Mouse (Mus musculus): ENCODE data around the gene Gm43064. TPM values are rescaled to one million over a fixed set of nuclear protein-coding genes. Genes with fewer than 3 reads are reported as not detected.
A peak's percentile ranks its signal among the peaks of the same experiment; 100 is the strongest.
"Not testable (repeated sequence)": the region's sequence is repeated elsewhere in the genome, so short reads cannot be mapped to it uniquely, and the experiment has no call there.

Gene Gm43064
- polyA plus RNA-seq, 1 experiment from 2014 or later: not detected

GRCm38 (mm10) chr3:103805671-103806070, 3.7 kb upstream of the Gm43064 start:
- H3K9ac ChIP-seq: no peak overlapping the region
- H3K4me1 ChIP-seq: peaks cover 17% of the 10 kb centered on the region
- H3K27ac ChIP-seq: no peak overlapping the region
- H3K27me3 ChIP-seq: no peaks in the 10 kb centered on the region
- no peak for ATAC-seq (ENCODE audit: low FRiP score)
- H3K9me3 ChIP-seq: no peaks in the 10 kb centered on the region
- peaks cover 43% of the 10 kb centered on the region for H3K36me3 ChIP-seq (replicated peaks)
- WGBS: 90% methylated on average over 1 of the region's 1 CpGs
- no peak overlapping the region for H3K4me2 ChIP-seq
- no peak overlapping the region for H3K4me3 ChIP-seq (replicated peaks)

GRCm38 (mm10) chr3:103809799-103810150, 402 bp downstream of the Gm43064 start:
- peaks cover 17% of the 10 kb centered on the region for H3K4me1 ChIP-seq
- peak; percentile 49 for ATAC-seq (ENCODE audit: low FRiP score)
- H3K27ac ChIP-seq: peak overlapping the region; percentile 87
- peak overlapping the region; percentile 75 for H3K4me2 ChIP-seq
- peak overlapping the region; percentile 80 for H3K4me3 ChIP-seq (replicated peaks)
- no peaks in the 10 kb centered on the region for H3K27me3 ChIP-seq
- H3K9ac ChIP-seq: peak overlapping the region; percentile 65
- 2% methylated on average over 14 of the region's 14 CpGs for WGBS
- H3K9me3 ChIP-seq: no peaks in the 10 kb centered on the region
- peaks cover 16% of the 10 kb centered on the region for H3K36me3 ChIP-seq (replicated peaks)

DNA sequence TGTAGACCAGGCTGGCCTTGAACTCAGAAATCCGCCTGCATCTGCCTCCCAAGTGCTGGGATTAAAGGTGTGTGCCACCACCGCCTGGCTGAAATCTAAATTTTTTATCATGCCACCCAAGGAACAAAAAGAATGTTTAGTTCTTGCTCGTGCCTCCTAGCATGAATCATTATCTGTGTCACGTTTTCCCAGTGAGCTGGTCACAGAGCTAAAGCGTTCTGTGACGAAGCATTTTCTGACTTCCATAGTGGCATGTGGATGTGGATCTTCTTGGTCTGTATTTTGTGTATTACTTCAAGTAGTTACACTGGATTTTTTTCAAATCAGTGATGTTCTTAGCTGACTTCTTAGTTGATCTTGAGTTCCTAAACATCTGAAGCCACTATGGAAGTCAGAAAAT, 1.6 kb downstream of the Gm43064 start:
- WGBS: 88% methylated on average over 6 of the region's 6 CpGs
- no peak overlapping the region for H3K4me3 ChIP-seq (replicated peaks)

GRCm38 (mm10) chr3:103827548-103827947, 18.2 kb downstream of the Gm43064 start:
- H3K4me2 ChIP-seq: no peak overlapping the region
- no peak overlapping the region for H3K9ac ChIP-seq
- no peaks in the 10 kb centered on the region for H3K4me1 ChIP-seq
- peaks cover 6% of the 10 kb centered on the region; the same call in 1 of the 2 replicates for H3K36me3 ChIP-seq (replicated peaks)
- H3K27ac ChIP-seq: no peak overlapping the region
- no peak for ATAC-seq (ENCODE audit: low FRiP score)
- no peaks in the 10 kb centered on the region for H3K27me3 ChIP-seq
- no peaks in the 10 kb centered on the region for H3K9me3 ChIP-seq
- no peak overlapping the region for H3K4me3 ChIP-seq (replicated peaks)

More for the DNA sequence above, 1.6 kb downstream of the Gm43064 start:
- H3K9me3 ChIP-seq: no peaks in the 10 kb centered on the region
- no peaks in the 10 kb centered on the region for H3K27me3 ChIP-seq
- ATAC-seq (ENCODE audit: low FRiP score): no peak
- no peak overlapping the region for H3K27ac ChIP-seq
- H3K36me3 ChIP-seq (replicated peaks): peaks cover 21% of the 10 kb centered on the region
- no peak overlapping the region for H3K4me2 ChIP-seq
- peaks cover 17% of the 10 kb centered on the region for H3K4me1 ChIP-seq
- H3K9ac ChIP-seq: no peak overlapping the region

GRCm38 (mm10) chr3:103829036-103829435, 19.7 kb downstream of the Gm43064 start:
- H3K27me3 ChIP-seq: no peaks in the 10 kb centered on the region
- no peaks in the 10 kb centered on the region for H3K4me1 ChIP-seq
- no peak overlapping the region for H3K9ac ChIP-seq
- H3K4me3 ChIP-seq (replicated peaks): no peak overlapping the region
- no peak overlapping the region for H3K27ac ChIP-seq
- ATAC-seq (ENCODE audit: low FRiP score): no peak
- no peaks in the 10 kb centered on the region for H3K36me3 ChIP-seq (replicated peaks)
- WGBS: 92% methylated on average over 3 of the region's 3 CpGs
- H3K9me3 ChIP-seq: no peaks in the 10 kb centered on the region
- no peak overlapping the region for H3K4me2 ChIP-seq

DNA sequence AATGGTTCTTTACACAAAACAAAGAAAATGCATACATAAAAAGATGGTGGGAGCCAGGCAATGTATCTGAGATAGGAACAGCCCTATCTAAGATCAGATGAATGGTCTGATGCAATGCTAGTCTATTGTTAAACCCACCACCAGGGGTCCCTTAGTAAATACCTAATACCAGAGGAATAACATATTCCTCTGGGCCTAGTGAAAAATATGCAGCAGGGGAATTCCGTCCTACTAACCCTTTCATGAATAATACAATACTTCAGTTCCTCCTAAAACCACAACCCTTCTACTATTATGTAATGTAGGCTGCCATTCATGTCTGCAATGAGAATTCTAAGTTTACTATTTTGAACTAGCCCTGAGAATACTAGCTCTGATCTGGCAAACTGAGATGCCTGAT, 21.3 kb downstream of the Gm43064 start:
- not testable (repeated sequence) for H3K4me1 ChIP-seq; H3K36me3 ChIP-seq (replicated peaks); H3K9ac ChIP-seq; H3K9me3 ChIP-seq; H3K4me2 ChIP-seq; H3K4me3 ChIP-seq (replicated peaks); H3K27ac ChIP-seq; ATAC-seq (ENCODE audit: low FRiP score); H3K27me3 ChIP-seq
- 63% methylated on average over 1 of the region's 1 CpGs for WGBS

- WGBS: 83% methylated on average over 7 of the region's 7 CpGs
- Histone ChIP-seq H3K4me3 (replicated peaks) (no peak overlapping the region), H3K36me3 (replicated peaks) (no peaks in the 10 kb centered on the region), H3K27me3 (no peaks in the 10 kb centered on the region), H3K27ac (no peak overlapping the region), H3K4me1 (no peaks in the 10 kb centered on the region), H3K9me3 (no peaks in the 10 kb centered on the region), H3K9ac (no peak overlapping the region), H3K4me2 (no peak overlapping the region)
- ATAC-seq (ENCODE audit: low FRiP score): no peak
Measured at GRCm38 (mm10) chr3:103831146-103831545, 21.8 kb downstream of the Gm43064 start.

- Histone ChIP-seq H3K36me3 (replicated peaks) (no peaks in the 10 kb centered on the region), H3K27me3 (no peaks in the 10 kb centered on the region), H3K4me2 (no peak within 1 kb of the TSS), H3K4me3 (replicated peaks) (no peak within 1 kb of the TSS), H3K9me3 (no peaks in the 10 kb centered on the region), H3K27ac (no peak within 1 kb of the TSS), H3K4me1 (no peaks in the 10 kb centered on the region), H3K9ac (no peak within 1 kb of the TSS)
- no peak for ATAC-seq (ENCODE audit: low FRiP score)
Measured at GRCm38 (mm10) chr3:103832426-103832825, 23.1 kb downstream of the Gm43064 start, which contains the start of gene Bcl2l15. Gene Bcl2l15, plus strand, starts transcription at chr3:103832601.

DNA sequence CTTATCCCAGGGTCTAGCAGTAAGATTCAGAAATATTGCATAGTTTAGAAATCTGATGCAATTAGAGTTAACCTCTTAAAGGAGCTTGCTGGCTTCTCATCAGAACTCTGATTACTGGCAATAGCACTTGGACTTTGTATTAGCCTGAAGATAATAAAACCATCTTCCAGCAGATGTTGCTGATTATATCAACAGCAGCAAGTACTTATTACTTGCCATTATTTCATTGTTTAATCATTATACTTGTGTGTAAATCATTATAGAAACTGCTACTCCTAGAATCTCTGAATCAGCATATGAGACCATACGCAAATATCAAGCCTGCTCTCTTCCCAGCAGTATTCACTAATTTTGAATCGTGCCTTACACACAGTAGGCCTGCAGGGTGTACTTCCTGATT, 24.6 kb downstream of the Gm43064 start:
- Histone ChIP-seq H3K27me3 (no peaks in the 10 kb centered on the region), H3K27ac (no peak overlapping the region), H3K4me1 (no peaks in the 10 kb centered on the region), H3K36me3 (replicated peaks) (no peaks in the 10 kb centered on the region), H3K9ac (no peak overlapping the region), H3K4me3 (replicated peaks) (no peak overlapping the region), H3K4me2 (no peak overlapping the region), H3K9me3 (no peaks in the 10 kb centered on the region)
- 87% methylated on average over 2 of the region's 2 CpGs for WGBS
- ATAC-seq (ENCODE audit: low FRiP score): no peak

DNA sequence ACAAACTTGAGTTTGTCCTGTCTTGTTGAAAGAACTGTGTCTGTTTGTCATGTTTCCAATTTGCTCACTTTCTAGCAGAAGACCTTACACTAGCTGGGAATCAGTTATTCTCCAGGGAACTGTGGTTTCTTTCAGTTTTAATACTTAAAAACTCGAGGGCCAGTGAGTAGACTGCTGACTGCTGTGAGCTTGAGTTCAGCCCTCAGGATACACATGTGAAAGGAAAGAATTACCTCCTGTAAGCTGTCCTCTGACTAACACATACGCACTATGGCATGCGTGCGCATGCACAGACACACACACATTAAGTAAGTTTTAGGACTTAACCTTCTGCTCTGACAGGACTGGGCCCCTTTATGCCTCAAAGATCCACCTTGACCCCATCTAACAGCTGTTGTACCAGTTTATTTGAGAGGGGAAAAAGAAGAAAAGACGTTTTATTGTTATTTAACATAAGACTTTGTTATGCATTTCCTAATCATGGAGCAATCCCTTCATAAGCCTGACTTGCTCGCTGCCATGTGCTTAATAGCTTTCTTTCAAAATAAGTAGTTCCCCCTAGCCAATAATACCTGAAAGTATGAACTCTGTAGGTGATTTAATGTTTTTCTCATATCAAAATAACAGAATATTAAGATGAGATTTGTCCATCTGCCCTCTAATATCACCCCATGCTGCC, 26.0 kb downstream of the Gm43064 start:
- H3K9ac ChIP-seq: no peak overlapping the region
- H3K36me3 ChIP-seq (replicated peaks): no peaks in the 10 kb centered on the region
- H3K4me2 ChIP-seq: no peak overlapping the region
- no peak overlapping the region for H3K4me3 ChIP-seq (replicated peaks)
- no peaks in the 10 kb centered on the region for H3K4me1 ChIP-seq
- no peaks in the 10 kb centered on the region for H3K27me3 ChIP-seq
- no peak for ATAC-seq (ENCODE audit: low FRiP score)
- WGBS: 82% methylated on average over 6 of the region's 6 CpGs
- H3K9me3 ChIP-seq: no peaks in the 10 kb centered on the region
- no peak overlapping the region for H3K27ac ChIP-seq

GRCm38 (mm10) chr3:103835951-103836310, 26.6 kb downstream of the Gm43064 start:
- ATAC-seq (ENCODE audit: low FRiP score): no peak
- H3K4me2 ChIP-seq: no peak overlapping the region
- no peaks in the 10 kb centered on the region for H3K36me3 ChIP-seq (replicated peaks)
- H3K9ac ChIP-seq: no peak overlapping the region
- H3K27ac ChIP-seq: no peak overlapping the region
- no peaks in the 10 kb centered on the region for H3K4me1 ChIP-seq
- H3K27me3 ChIP-seq: no peaks in the 10 kb centered on the region
- no peak overlapping the region for H3K4me3 ChIP-seq (replicated peaks)
- 81% methylated on average over 10 of the region's 10 CpGs for WGBS
- no peaks in the 10 kb centered on the region for H3K9me3 ChIP-seq

- H3K4me1 ChIP-seq: no peaks in the 10 kb centered on the region
- no peaks in the 10 kb centered on the region for H3K27me3 ChIP-seq
- H3K9me3 ChIP-seq: no peaks in the 10 kb centered on the region
- H3K27ac ChIP-seq: no peak overlapping the region
- H3K9ac ChIP-seq: no peak overlapping the region
- WGBS: 94% methylated on average over 5 of the region's 5 CpGs
- ATAC-seq (ENCODE audit: low FRiP score): no peak
- H3K36me3 ChIP-seq (replicated peaks): no peaks in the 10 kb centered on the region
- no peak overlapping the region for H3K4me2 ChIP-seq
- H3K4me3 ChIP-seq (replicated peaks): no peak overlapping the region
Measured at GRCm38 (mm10) chr3:103836453-103836852, 27.1 kb downstream of the Gm43064 start.

DNA sequence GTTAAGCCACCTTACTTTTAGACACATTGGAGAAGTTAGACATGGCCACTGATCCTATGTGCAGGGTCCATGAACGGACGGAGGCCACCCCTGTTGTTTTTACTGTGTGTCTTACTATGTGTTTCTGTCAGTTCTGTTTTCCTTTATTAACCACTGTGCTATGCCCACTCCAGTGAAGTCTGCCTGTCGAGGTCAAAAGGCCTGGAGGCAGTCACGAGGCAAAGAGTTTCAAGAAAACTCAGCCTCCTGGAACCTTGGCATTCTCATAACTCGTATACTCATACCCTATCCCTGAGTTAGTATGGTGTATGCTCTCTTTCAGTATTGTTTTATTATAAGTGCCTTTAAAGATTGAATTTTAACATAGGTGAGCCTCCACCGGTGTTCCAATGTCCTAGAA, 30.3 kb downstream of the Gm43064 start:
- no peak overlapping the region for H3K4me2 ChIP-seq
- H3K27ac ChIP-seq: no peak overlapping the region
- H3K9me3 ChIP-seq: no peaks in the 10 kb centered on the region
- no peak overlapping the region for H3K4me3 ChIP-seq (replicated peaks)
- no peak overlapping the region for H3K9ac ChIP-seq
- H3K4me1 ChIP-seq: no peaks in the 10 kb centered on the region
- no peaks in the 10 kb centered on the region for H3K36me3 ChIP-seq (replicated peaks)
- no peak for ATAC-seq (ENCODE audit: low FRiP score)
- 92% methylated on average over 6 of the region's 6 CpGs for WGBS
- no peaks in the 10 kb centered on the region for H3K27me3 ChIP-seq

Measured in forebrain, embryonic 12.5 days (tissue).